Mouse (Mus musculus): ENCODE data around the gene Rad51b. TPM values are rescaled to one million over a fixed set of nuclear protein-coding genes. Genes with fewer than 3 reads are reported as not detected.

Rad51b gene
- polyA plus RNA-seq, 1 experiment from 2014 or later, result 7.7 TPM

DNA sequence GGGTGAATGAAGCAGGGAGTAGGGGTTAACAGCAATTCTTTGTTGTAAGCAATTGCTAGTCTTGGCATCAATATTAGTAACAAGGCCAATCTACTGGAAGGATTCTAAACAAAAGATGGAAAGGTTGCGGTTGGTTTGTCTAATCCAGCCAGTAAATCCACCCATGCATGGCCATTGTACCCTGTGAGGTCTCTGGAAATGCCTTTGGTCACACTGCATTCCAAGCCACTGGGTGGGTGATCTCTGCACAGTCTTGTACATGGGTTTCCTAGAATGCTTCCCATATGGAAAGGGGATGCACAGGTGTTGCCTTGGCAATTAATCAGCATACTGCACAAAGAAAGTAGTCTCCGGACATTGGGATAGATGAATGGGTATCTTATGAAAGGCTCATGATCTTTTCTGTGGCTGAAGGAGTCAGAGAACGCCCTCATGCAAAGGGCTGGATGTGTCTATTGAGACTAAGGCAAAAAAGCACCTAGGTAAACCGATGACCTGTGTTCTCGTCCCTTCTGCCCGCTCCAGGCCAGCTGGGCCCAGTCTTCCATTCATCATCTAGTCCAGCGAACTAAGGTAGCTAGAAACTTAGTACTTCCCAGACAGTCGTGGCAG lies 312.4 kb downstream of the Rad51b start:
- Histone ChIP-seq H3K36me3 (replicated peaks) (no peaks in the 10 kb centered on the region), H3K9me3 (no peaks in the 10 kb centered on the region), H3K27me3 (peaks cover 3% of the 10 kb centered on the region; the same call in 1 of the 2 replicates), H3K27ac (no peak overlapping the region), H3K4me2 (no peak overlapping the region), H3K4me1 (peaks cover 44% of the 10 kb centered on the region), H3K9ac (no peak overlapping the region), H3K4me3 (replicated peaks) (no peak overlapping the region)
- 0 out of 2 replicates have a peak, but pooled peaks have one; percentile 42 for ATAC-seq (ENCODE audit: low FRiP score)
- WGBS, result 41% methylated on average over 8 of the region's 8 CpGs

GRCm38 (mm10) chr12:79610511-79611103 lies 313.5 kb downstream of the Rad51b start:
- Histone ChIP-seq H3K9ac (no peak overlapping the region), H3K9me3 (no peaks in the 10 kb centered on the region), H3K27me3 (no peaks in the 10 kb centered on the region; the same call in 1 of the 2 replicates), H3K36me3 (replicated peaks) (no peaks in the 10 kb centered on the region), H3K4me3 (replicated peaks) (no peak overlapping the region), H3K4me2 (no peak overlapping the region), H3K4me1 (peaks cover 48% of the 10 kb centered on the region), H3K27ac (no peak overlapping the region)
- ATAC-seq (ENCODE audit: low FRiP score), result no peak
- WGBS, result 74% methylated on average over 6 of the region's 6 CpGs

DNA sequence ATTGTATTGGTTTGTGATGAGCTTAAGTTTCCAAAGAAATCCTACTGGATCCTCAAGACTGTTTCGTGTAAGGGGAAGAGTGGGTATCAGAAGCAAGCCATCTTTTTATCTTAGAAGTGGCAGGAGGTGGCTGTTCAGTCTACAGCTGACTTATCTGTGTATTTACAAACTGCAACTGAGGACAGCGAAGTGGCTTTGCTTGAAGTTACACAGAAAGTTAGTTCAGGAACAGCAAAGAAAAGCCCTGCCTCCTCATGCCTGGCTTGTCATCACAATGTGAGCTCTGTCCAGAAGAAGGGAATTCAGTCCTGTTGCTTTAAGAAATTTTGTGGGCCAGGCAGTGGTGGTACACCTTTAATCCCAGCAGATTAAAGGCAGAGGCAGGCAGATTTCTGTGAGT lies 314.6 kb downstream of the Rad51b start:
- no peaks in the 10 kb centered on the region; the same call in 1 of the 2 replicates for H3K27me3 ChIP-seq
- H3K4me2 ChIP-seq, result no peak overlapping the region
- H3K4me1 ChIP-seq, result peaks cover 53% of the 10 kb centered on the region
- no peaks in the 10 kb centered on the region for H3K36me3 ChIP-seq (replicated peaks)
- no peaks in the 10 kb centered on the region for H3K9me3 ChIP-seq
- no peak overlapping the region for H3K27ac ChIP-seq
- WGBS, result 91% methylated on average over 2 of the region's 2 CpGs
- no peak for ATAC-seq (ENCODE audit: low FRiP score)
- H3K9ac ChIP-seq, result no peak overlapping the region
- no peak overlapping the region for H3K4me3 ChIP-seq (replicated peaks)

DNA sequence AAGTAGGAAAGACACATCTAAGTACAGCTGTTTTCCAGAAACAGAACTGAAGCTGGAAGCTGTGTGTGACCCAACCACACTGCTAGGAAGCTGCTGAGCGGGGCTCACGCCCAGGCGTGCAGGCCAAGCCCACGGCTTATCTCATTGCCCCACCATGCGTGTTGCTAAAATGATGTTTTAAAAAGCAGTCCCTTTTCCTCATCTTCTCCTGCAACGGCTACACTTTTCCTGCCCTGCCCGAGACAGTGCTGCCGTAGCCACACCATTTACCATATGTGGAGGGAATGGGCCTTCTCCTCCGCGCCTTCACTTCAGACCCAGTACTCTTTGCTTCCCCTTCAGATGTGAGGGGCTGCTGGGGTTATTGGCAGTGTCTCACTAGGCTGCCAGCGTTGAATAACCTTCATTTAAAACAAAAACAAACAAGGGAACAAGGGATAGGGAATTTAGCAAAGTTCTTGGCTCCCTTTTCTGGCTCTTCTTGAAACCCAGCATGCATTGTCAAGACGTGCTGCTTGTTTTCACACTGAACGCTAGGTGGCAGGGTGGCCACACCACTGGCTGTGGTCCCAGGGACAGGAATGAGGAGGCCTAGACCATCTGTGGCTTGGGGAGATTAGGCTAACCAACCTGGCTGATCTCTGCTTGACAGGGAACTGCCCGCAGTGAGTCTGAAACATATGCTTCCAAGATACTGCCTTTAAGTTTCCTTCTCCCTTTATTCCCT lies 315.4 kb downstream of the Rad51b start:
- Histone ChIP-seq H3K36me3 (replicated peaks) (no peaks in the 10 kb centered on the region), H3K4me3 (replicated peaks) (no peak overlapping the region), H3K4me2 (no peak overlapping the region), H3K4me1 (peaks cover 53% of the 10 kb centered on the region), H3K27me3 (no peaks in the 10 kb centered on the region; the same call in 1 of the 2 replicates), H3K9ac (no peak overlapping the region), H3K27ac (peak overlapping the region; percentile 71), H3K9me3 (no peaks in the 10 kb centered on the region)
- ATAC-seq (ENCODE audit: low FRiP score), result peak; percentile 94
- WGBS, result 52% methylated on average over 14 of the region's 14 CpGs

GRCm38 (mm10) chr12:79613061-79613788 lies 316.1 kb downstream of the Rad51b start:
- WGBS, result 83% methylated on average over 8 of the region's 8 CpGs
- Histone ChIP-seq H3K4me1 (peaks cover 49% of the 10 kb centered on the region), H3K36me3 (replicated peaks) (no peaks in the 10 kb centered on the region), H3K27me3 (no peaks in the 10 kb centered on the region; the same call in 1 of the 2 replicates), H3K4me2 (no peak overlapping the region), H3K9me3 (no peaks in the 10 kb centered on the region), H3K4me3 (replicated peaks) (no peak overlapping the region), H3K27ac (peak overlapping the region; percentile 71), H3K9ac (no peak overlapping the region)
- ATAC-seq (ENCODE audit: low FRiP score), result no peak

- H3K36me3 ChIP-seq (replicated peaks), result no peaks in the 10 kb centered on the region
- H3K27me3 ChIP-seq, result no peaks in the 10 kb centered on the region; the same call in 1 of the 2 replicates
- no peaks in the 10 kb centered on the region for H3K9me3 ChIP-seq
- no peak overlapping the region for H3K27ac ChIP-seq
- H3K4me1 ChIP-seq, result peaks cover 43% of the 10 kb centered on the region
- no peak for ATAC-seq (ENCODE audit: low FRiP score)
- no peak overlapping the region for H3K9ac ChIP-seq
- H3K4me2 ChIP-seq, result no peak overlapping the region
- no peak overlapping the region for H3K4me3 ChIP-seq (replicated peaks)
- WGBS, result 78% methylated on average over 9 of the region's 9 CpGs
These were observed 316.9 kb downstream of the Rad51b start for GRCm38 (mm10) chr12:79613846-79614582.

GRCm38 (mm10) chr12:79614583-79614953 lies 317.5 kb downstream of the Rad51b start:
- Histone ChIP-seq H3K36me3 (replicated peaks) (no peaks in the 10 kb centered on the region), H3K27me3 (no peaks in the 10 kb centered on the region; the same call in 1 of the 2 replicates), H3K9ac (no peak overlapping the region), H3K27ac (no peak overlapping the region), H3K4me2 (no peak overlapping the region), H3K4me3 (replicated peaks) (no peak overlapping the region), H3K9me3 (no peaks in the 10 kb centered on the region), H3K4me1 (peaks cover 37% of the 10 kb centered on the region)
- WGBS, result 73% methylated on average over 2 of the region's 2 CpGs
- no peak for ATAC-seq (ENCODE audit: low FRiP score)

- 83% methylated on average over 5 of the region's 5 CpGs for WGBS
- Histone ChIP-seq H3K27me3 (no peaks in the 10 kb centered on the region; the same call in 1 of the 2 replicates), H3K36me3 (replicated peaks) (no peaks in the 10 kb centered on the region), H3K9ac (no peak overlapping the region), H3K4me3 (replicated peaks) (no peak overlapping the region), H3K27ac (no peak overlapping the region), H3K9me3 (no peaks in the 10 kb centered on the region), H3K4me2 (no peak overlapping the region), H3K4me1 (peaks cover 30% of the 10 kb centered on the region)
- no peak for ATAC-seq (ENCODE audit: low FRiP score)
These were observed 318.7 kb downstream of the Rad51b start for GRCm38 (mm10) chr12:79615717-79616316.

- Histone ChIP-seq H3K9me3 (no peaks in the 10 kb centered on the region), H3K27me3 (no peaks in the 10 kb centered on the region), H3K27ac (no peak overlapping the region), H3K36me3 (replicated peaks) (no peaks in the 10 kb centered on the region), H3K4me1 (peaks cover 20% of the 10 kb centered on the region), H3K9ac (no peak overlapping the region), H3K4me3 (replicated peaks) (no peak overlapping the region), H3K4me2 (no peak overlapping the region)
- ATAC-seq (ENCODE audit: low FRiP score), result no peak
- 90% methylated on average over 1 of the region's 1 CpGs for WGBS
These were observed 321.9 kb downstream of the Rad51b start for GRCm38 (mm10) chr12:79619009-79619408.

GRCm38 (mm10) chr12:79620693-79621092 lies 323.6 kb downstream of the Rad51b start:
- no peak overlapping the region for H3K4me3 ChIP-seq (replicated peaks)
- H3K27me3 ChIP-seq, result no peaks in the 10 kb centered on the region
- peaks cover 19% of the 10 kb centered on the region for H3K4me1 ChIP-seq
- no peak overlapping the region for H3K27ac ChIP-seq
- H3K9ac ChIP-seq, result no peak overlapping the region
- 82% methylated on average over 5 of the region's 5 CpGs for WGBS
- no peak overlapping the region for H3K4me2 ChIP-seq
- no peaks in the 10 kb centered on the region for H3K36me3 ChIP-seq (replicated peaks)
- H3K9me3 ChIP-seq, result no peaks in the 10 kb centered on the region
- no peak for ATAC-seq (ENCODE audit: low FRiP score)

GRCm38 (mm10) chr12:79623308-79623707 lies 326.2 kb downstream of the Rad51b start:
- H3K4me3 ChIP-seq (replicated peaks), result no peak overlapping the region
- no peaks in the 10 kb centered on the region for H3K27me3 ChIP-seq
- no peaks in the 10 kb centered on the region for H3K36me3 ChIP-seq (replicated peaks)
- no peak for ATAC-seq (ENCODE audit: low FRiP score)
- no peak overlapping the region for H3K27ac ChIP-seq
- no peak overlapping the region for H3K9ac ChIP-seq
- H3K4me1 ChIP-seq, result peaks cover 34% of the 10 kb centered on the region
- WGBS, result 81% methylated on average over 1 of the region's 1 CpGs
- no peak overlapping the region for H3K4me2 ChIP-seq
- H3K9me3 ChIP-seq, result no peaks in the 10 kb centered on the region

Measured in forebrain, embryonic 12.5 days (tissue).